Mouse (Mus musculus) cortical plate, adult 2 months (tissue): ENCODE data around the gene Vat1.

Experiments
- CTCF ChIP-seq: fragments of 200-500 bp; IDR thresholded peaks from 2 replicates; pipeline ENCODE4 v1.5.1; 2011; ENCODE audit warnings: mild to moderate bottlenecking, control low read depth, low read length; ENCODE audit not compliant: insufficient read depth; ENCODE audit errors: extremely low read depth
- POLR2A ChIP-seq: fragments of 200-500 bp; IDR thresholded peaks from 2 replicates; pipeline ENCODE4 v1.6.1; 2011; ENCODE audit warnings: mild to moderate bottlenecking, low read length, control low read depth; ENCODE audit not compliant: insufficient read depth; ENCODE audit errors: extremely low read depth

GRCm38 (mm10) chr11:101477552-101478211 is 11.7 kb upstream of the Vat1 start:
- TF ChIP-seq CTCF (no peak), POLR2A (no peak)
